Mouse (Mus musculus) neutrophil, adult 5-6 weeks (primary cell): Measurements from ENCODE around the gene Glud1. TPM values are rescaled to one million over a fixed set of nuclear protein-coding genes. Genes with fewer than 3 reads are reported as not detected.
"Not testable (repeated sequence)": the region's sequence is repeated elsewhere in the genome, so short reads cannot be mapped to it uniquely, and the experiment has no call there.

ENCODE experiments used
- ATAC-seq: fragments of 151-379, 151-347 bp; 2 replicates; pipeline ENCODE4 v1.8.0; 2017; ENCODE audit warnings: mild to moderate bottlenecking, moderate TSS enrichment; ENCODE audit not compliant: insufficient number of reproducible peaks, poor library complexity, low FRiP score, severe bottlenecking; ENCODE audit errors: extremely low read depth
- total RNA-seq: library from RNA; stranded (forward); fragments of 200-1000 nt; gene quantifications from 2 replicates; pipeline ENCODE4 v1.2.3, GENCODE M21; 2017

The Glud1 gene
- total RNA-seq, 1 experiment from 2014 or later = 225 TPM

DNA sequence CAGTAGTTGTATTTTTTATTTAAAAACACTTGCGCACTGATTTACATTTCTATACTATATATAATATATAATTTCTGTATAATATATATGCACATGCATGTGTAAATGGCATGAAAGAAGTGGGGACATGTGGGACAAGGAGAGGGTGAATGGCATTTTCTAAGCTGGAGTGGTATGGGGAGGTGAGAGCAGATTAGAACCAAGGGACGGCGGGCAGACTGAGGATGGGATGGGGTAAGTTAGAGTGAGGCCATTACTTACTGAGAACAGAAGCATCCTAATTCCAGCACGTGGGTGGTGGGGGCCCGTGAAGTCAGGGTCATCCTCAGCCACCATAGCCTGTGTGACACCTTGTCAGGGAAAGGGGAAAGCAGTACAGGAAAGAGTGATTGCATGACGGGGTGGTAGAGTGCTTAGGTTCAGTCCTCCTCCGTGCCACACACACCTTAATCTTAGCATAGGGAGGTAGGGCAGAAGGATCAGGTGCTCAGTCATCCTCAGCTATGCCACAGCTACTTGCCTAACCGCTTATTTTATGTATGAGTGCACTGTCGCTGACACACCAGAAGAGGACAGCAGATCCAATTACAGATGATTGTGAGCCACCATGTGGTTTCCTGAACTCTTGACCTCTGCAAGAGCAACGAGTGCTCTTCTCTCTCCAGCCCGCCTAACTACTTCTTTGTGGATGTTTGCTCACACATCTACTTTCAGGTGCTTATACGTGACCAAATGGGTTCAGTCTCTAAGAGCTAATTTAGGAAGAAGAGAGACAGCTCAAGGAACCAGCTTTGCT is 35.4 kb downstream of the Glud1 start:
- no peak for ATAC-seq

GRCm38 (mm10) chr14:34347084-34347483 is 36.6 kb downstream of the Glud1 start:
- ATAC-seq = no peak

DNA sequence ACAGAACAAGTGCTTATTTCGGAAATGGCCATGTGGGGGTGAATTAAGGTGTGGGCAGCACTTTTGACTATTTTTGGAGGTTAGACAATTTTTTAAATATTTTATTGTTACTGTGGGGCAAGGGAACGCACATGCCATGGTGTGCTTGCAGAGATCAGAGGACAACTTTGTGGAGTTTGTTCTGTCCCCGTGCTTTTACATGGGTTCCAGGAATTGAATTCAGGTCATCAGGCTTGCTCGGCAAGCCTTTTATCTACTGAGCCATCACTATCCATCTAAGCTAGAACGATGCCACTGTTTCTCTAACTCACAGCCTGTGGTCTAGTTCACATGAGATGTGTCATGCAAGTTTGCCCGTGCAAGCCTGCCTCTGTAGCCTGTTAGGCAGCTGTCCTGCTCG is 37.8 kb downstream of the Glud1 start:
- no peak for ATAC-seq

- no peak for ATAC-seq
Observed at GRCm38 (mm10) chr14:34349007-34349406, 38.5 kb downstream of the Glud1 start.

GRCm38 (mm10) chr14:34351660-34352059 is 41.1 kb downstream of the Glud1 start:
- no peak for ATAC-seq

GRCm38 (mm10) chr14:34352523-34352922 is 42.0 kb downstream of the Glud1 start:
- ATAC-seq = no peak

- no peak for ATAC-seq
Observed at GRCm38 (mm10) chr14:34353326-34353725, 42.8 kb downstream of the Glud1 start.

- ATAC-seq = no peak
Observed at GRCm38 (mm10) chr14:34354456-34354855, 43.9 kb downstream of the Glud1 start.

GRCm38 (mm10) chr14:34355301-34355700 is 44.8 kb downstream of the Glud1 start, which contains the start of gene Fam25c:
Fam25c (minus strand) TSS chr14:34355433.
- no peak for ATAC-seq

- no peak for ATAC-seq
Observed at GRCm38 (mm10) chr14:34357671-34358455, 47.3 kb downstream of the Glud1 start.

DNA sequence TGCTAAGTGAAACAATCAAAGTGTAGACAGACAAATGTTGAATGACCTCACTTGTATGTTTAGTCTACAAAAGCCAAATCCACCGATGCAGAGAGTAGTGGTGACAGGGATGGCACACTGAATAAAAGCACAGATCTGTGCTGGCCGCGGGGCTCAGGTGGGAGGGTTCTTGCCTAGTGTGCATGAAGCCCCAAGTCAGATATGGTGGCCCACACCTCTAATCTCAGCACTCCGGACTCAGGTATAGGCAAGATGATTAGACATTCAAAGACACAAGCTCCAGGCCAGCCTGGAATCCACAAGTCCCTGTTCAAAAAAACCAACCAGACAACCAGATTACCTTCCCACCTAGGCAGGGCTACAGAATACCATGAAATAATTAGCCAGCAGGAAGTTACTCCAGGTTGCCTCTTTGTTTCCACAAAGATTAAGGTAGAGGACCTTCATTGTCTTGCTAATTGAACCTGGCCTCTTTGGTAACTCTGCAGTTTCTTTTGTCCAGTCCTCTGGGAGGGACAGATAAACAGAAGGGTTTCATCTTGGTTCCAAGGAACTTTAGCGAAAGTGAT is 49.2 kb downstream of the Glud1 start:
- no peak for ATAC-seq

DNA sequence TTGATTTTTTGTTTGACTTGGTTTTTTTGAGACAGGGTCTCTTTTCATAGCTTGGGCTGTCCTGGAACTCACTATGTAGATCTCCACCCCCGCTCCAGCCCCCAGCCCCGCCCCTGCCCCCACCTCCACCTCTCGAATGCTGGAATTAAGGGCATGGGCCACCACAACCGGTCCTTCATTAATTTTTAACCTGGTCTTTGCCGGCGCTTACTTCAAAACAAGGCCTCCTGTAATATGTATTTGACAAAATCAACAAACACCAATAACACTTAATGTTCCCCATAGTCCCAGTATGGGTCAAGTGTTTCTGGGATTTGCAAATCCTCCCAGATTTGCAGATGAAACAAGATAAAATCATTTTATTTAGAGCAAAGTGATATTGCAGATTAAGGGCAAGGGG is 49.7 kb downstream of the Glud1 start:
- no peak for ATAC-seq

DNA sequence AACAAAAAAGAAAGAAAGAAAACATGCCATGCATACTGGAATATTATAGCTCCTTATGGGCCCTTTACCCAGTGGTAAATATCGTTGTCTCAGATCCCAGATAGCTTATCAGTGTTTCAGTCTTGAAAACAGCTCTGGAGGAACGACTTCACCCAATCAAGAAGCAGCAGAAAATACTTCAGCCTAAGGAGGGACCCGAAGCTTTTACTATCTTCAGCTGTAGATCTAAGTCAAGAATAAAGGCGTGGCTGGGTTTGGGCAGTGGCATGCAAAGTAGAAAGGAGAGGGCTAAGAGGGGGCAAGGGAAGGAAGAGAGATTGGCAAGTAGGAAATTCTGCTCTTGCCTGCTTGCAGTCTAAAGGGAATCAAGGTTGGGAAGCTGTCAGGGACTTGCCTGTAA is 51.6 kb downstream of the Glud1 start:
- no peak for ATAC-seq

DNA sequence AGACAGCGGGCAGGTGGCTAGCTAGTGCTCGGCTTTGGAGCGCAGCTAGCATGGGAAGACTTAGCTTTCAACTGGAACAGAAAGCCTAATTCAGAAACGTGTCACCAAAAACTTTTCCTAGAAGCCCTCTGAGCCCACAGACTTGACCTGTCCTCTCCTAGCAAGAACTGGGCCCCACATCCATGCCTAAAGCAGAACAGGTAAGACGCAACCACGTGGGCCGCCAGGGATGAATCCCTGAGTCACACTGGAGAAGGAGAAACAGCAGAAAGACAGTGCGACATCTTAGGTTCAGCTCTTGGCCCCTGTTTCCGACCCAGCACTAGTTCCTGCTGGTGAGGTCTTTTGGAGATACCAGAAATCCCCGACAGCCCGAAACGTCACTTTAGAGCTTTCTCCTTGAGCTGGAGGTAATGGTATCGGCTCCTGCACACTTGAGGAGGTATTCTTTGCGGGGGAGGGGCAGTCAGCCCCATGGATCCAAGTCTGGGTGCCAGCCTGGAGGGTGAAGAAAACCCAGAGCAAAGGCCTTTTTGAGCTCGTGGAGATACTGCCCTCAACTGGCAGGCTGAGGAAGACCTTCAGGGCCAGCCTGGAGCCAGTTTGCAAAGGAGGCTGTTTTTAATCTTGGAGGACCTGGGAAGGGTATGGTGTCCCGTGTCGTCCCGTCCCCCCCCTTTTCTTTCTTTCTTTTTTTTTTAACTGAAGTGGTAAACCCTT is 52.4 kb downstream of the Glud1 start:
- no peak for ATAC-seq

DNA sequence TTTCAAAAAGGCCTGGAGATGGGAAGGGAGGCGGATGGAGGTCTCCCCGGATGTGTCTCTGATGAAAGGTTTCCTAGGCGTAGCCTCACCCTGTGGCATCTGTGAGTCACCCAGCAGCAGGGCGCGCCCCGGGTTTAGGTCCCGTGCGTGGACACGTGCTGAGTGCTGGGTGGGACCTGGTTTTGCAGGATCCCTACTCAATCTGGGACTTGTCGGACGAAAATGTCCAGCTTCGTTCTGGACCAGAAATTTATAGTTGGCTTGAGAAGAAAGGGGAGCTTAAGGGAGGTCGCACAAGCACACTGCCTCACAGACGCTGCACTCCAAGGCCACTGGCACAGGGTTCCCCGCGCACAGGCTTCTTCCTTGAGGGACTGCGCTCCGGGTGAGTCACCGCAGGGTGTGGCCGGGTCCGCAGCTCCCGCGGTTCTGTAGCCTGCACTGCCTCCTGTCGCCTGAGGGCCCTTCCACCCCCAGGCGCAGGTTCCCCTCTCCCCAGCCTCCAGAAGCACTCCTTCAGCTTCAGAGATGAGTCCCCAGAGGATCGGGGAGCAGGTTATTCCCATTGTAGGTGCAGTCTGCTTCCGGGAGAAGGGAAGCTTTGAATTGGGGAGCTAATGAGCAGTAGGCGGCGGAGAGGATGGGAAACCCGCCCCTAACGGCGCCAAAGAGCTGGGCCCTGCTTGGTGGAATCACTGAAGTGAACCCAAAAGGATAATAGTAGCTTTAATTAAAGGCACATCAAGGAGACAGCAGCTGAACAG is 53.1 kb downstream of the Glud1 start:
- no peak for ATAC-seq

DNA sequence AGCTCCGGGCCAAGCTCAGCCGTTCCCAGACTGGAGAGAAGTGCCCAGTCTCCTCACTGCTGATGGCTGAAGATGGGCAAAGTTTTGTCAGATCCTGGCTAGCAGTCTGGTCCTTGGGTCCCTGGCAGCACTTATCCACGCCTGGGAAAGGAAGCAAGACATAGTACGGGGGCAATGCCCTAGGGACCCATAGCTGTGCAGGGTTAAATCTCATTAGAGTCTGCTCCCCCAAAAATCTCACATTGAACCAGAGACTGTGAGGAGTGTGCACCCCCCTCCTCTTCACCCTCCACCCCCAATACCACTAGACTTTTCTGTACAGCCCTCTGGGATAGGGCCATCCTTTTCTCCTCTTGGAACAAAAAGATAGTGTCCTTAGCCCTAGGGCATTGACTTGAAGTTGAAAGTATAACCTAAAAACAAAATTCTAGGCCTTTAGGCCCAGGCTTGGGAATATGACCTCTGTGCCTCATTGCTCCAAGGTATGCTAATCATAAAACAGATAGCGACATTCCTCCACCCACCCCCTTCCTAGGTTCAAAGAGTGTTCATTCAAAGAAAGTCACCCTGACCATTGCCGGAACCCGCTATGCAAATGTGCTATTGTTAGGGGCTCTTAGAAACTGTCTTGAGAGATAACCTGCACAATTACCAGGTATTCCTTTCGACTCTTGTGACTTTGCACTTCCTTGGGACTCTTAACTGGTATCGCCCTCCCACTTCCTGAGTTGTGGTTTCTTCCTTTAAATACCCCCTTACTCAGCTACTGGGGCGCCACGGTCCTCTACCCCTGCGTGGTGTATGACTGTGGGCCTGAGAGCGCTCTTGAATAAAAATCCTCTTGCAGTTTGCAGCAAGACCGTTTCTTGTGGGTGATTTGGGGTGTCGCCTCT is 54.0 kb downstream of the Glud1 start:
- not testable (repeated sequence) for ATAC-seq

DNA sequence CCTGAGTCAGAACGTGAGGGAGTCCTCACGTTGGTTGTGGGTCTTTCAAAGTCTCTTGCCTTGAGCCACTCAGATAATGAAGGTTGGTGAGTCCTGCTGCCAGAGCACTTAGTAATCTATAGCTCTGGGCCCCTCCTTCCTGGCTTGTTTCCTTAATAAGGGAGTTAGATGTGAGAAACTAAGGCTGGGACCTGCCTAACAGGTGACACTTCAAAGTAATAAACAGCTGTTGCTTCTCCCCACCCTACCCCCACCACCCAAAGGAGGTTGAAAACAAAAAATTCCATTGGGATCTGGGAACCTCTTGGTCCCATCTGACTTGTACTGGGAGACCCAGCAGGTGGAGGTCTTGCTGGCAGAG is 54.6 kb downstream of the Glud1 start:
- ATAC-seq = no peak

- no peak for ATAC-seq
Observed at GRCm38 (mm10) chr14:34370203-34370602, 59.7 kb downstream of the Glud1 start.
